Mouse (Mus musculus): Measurements from ENCODE around the gene Slc4a11. TPM values are rescaled to one million over a fixed set of nuclear protein-coding genes. Genes with fewer than 3 reads are reported as not detected.
"Not testable (repeated sequence)": the region's sequence is repeated elsewhere in the genome, so short reads cannot be mapped to it uniquely, and the experiment has no call there.

The Slc4a11 gene
- polyA plus RNA-seq, 1 experiment from 2014 or later: 0.70 TPM

GRCm38 (mm10) chr2:130653760-130654159 lies 43.6 kb downstream of the Slc4a11 start:
- no peak overlapping the region for H3K9ac ChIP-seq (replicated peaks; ENCODE audit: low read length)
- no peak overlapping the region for H3K4me3 ChIP-seq (ENCODE audit: low read depth, low read length)
- no peaks in the 10 kb centered on the region for H3K27me3 ChIP-seq (ENCODE audit: control insufficient read depth, insufficient read depth, low read length)
- DNase-seq (ENCODE audit: low spot score) (no peak), ATAC-seq (replicated peaks; ENCODE audit: insufficient number of reproducible peaks, low FRiP score, low TSS enrichment, low read depth) (no peak)
- H3K27ac ChIP-seq (replicated peaks; ENCODE audit: low read depth, low read length): no peak overlapping the region
- no peak overlapping the region for H3K4me2 ChIP-seq (ENCODE audit: low read depth, low read length)
- WGBS: 78% methylated on average over 1 of the region's 1 CpGs
- no peaks in the 10 kb centered on the region for H3K9me3 ChIP-seq (replicated peaks; ENCODE audit: control insufficient read depth, low read length)
- H3K4me1 ChIP-seq (ENCODE audit: control insufficient read depth, insufficient read depth, low read length): no peaks in the 10 kb centered on the region
- peaks cover 5% of the 10 kb centered on the region for H3K36me3 ChIP-seq (replicated peaks; ENCODE audit: control insufficient read depth, insufficient read depth, low read depth, low read length)

GRCm38 (mm10) chr2:130653303-130653702 lies 44.0 kb downstream of the Slc4a11 start:
- no peaks in the 10 kb centered on the region for H3K9me3 ChIP-seq (replicated peaks; ENCODE audit: control insufficient read depth, low read length)
- ATAC-seq (replicated peaks; ENCODE audit: insufficient number of reproducible peaks, low FRiP score, low TSS enrichment, low read depth) (no peak), DNase-seq (ENCODE audit: low spot score) (no peak)
- peaks cover 5% of the 10 kb centered on the region for H3K36me3 ChIP-seq (replicated peaks; ENCODE audit: control insufficient read depth, insufficient read depth, low read depth, low read length)
- no peak overlapping the region for H3K4me2 ChIP-seq (ENCODE audit: low read depth, low read length)
- H3K27ac ChIP-seq (replicated peaks; ENCODE audit: low read depth, low read length): no peak overlapping the region
- H3K4me3 ChIP-seq (ENCODE audit: low read depth, low read length): no peak overlapping the region
- no peaks in the 10 kb centered on the region for H3K27me3 ChIP-seq (ENCODE audit: control insufficient read depth, insufficient read depth, low read length)
- no peaks in the 10 kb centered on the region for H3K4me1 ChIP-seq (ENCODE audit: control insufficient read depth, insufficient read depth, low read length)
- WGBS: 90% methylated on average over 2 of the region's 2 CpGs
- no peak overlapping the region for H3K9ac ChIP-seq (replicated peaks; ENCODE audit: low read length)

- not testable (repeated sequence) for ATAC-seq (replicated peaks; ENCODE audit: insufficient number of reproducible peaks, low FRiP score, low TSS enrichment, low read depth); H3K4me1 ChIP-seq (ENCODE audit: control insufficient read depth, insufficient read depth, low read length); H3K36me3 ChIP-seq (replicated peaks; ENCODE audit: control insufficient read depth, insufficient read depth, low read depth, low read length); H3K4me2 ChIP-seq (ENCODE audit: low read depth, low read length); H3K9me3 ChIP-seq (replicated peaks; ENCODE audit: control insufficient read depth, low read length); H3K27ac ChIP-seq (replicated peaks; ENCODE audit: low read depth, low read length); H3K4me3 ChIP-seq (ENCODE audit: low read depth, low read length); DNase-seq (ENCODE audit: low spot score); H3K9ac ChIP-seq (replicated peaks; ENCODE audit: low read length); H3K27me3 ChIP-seq (ENCODE audit: control insufficient read depth, insufficient read depth, low read length)
- WGBS: 81% methylated on average over 6 of the region's 6 CpGs
Measured at GRCm38 (mm10) chr2:130649028-130649427, 48.3 kb downstream of the Slc4a11 start.

- 80% methylated on average over 4 of the region's 4 CpGs for whole genome bisulfite sequencing
- Histone ChIP-seq H3K36me3 (replicated peaks; ENCODE audit: control insufficient read depth, insufficient read depth, low read depth, low read length) (no peaks in the 10 kb centered on the region), H3K4me3 (ENCODE audit: low read depth, low read length) (no peak overlapping the region), H3K4me2 (ENCODE audit: low read depth, low read length) (no peak overlapping the region), H3K27ac (replicated peaks; ENCODE audit: low read depth, low read length) (no peak overlapping the region), H3K4me1 (ENCODE audit: control insufficient read depth, insufficient read depth, low read length) (no peaks in the 10 kb centered on the region), H3K9me3 (replicated peaks; ENCODE audit: control insufficient read depth, low read length) (no peaks in the 10 kb centered on the region), H3K9ac (replicated peaks; ENCODE audit: low read length) (no peak overlapping the region), H3K27me3 (ENCODE audit: control insufficient read depth, insufficient read depth, low read length) (no peaks in the 10 kb centered on the region)
- ATAC-seq (replicated peaks; ENCODE audit: insufficient number of reproducible peaks, low FRiP score, low TSS enrichment, low read depth) (no peak), DNase-seq (ENCODE audit: low spot score) (no peak)
Measured at GRCm38 (mm10) chr2:130645198-130645597, 52.1 kb downstream of the Slc4a11 start.

- Histone ChIP-seq H3K4me2 (ENCODE audit: low read depth, low read length) (peak within 1 kb of the TSS; percentile 97), H3K9me3 (replicated peaks; ENCODE audit: control insufficient read depth, low read length) (no peaks in the 10 kb centered on the region), H3K36me3 (replicated peaks; ENCODE audit: control insufficient read depth, insufficient read depth, low read depth, low read length) (no peaks in the 10 kb centered on the region), H3K4me3 (ENCODE audit: low read depth, low read length) (peak within 1 kb of the TSS; percentile 58), H3K4me1 (ENCODE audit: control insufficient read depth, insufficient read depth, low read length) (no peaks in the 10 kb centered on the region), H3K27ac (replicated peaks; ENCODE audit: low read depth, low read length) (no peak within 1 kb of the TSS), H3K9ac (replicated peaks; ENCODE audit: low read length) (peak within 1 kb of the TSS; percentile 46), H3K27me3 (ENCODE audit: control insufficient read depth, insufficient read depth, low read length) (peaks cover 9% of the 10 kb centered on the region)
- ATAC-seq (replicated peaks; ENCODE audit: insufficient number of reproducible peaks, low FRiP score, low TSS enrichment, low read depth) (peak; percentile 97), DNase-seq (ENCODE audit: low spot score) (peak; percentile 96)
- WGBS: 4% methylated on average over 28 of the region's 40 CpGs
Measured at GRCm38 (mm10) chr2:130642684-130643369, 54.5 kb downstream of the Slc4a11 start, which contains the start of gene Lzts3. Lzts3 (minus strand) TSS chr2:130642803.

- Histone ChIP-seq H3K27ac (replicated peaks; ENCODE audit: low read depth, low read length) (no peak overlapping the region), H3K9me3 (replicated peaks; ENCODE audit: control insufficient read depth, low read length) (no peaks in the 10 kb centered on the region), H3K4me2 (ENCODE audit: low read depth, low read length) (peak overlapping the region; percentile 97), H3K27me3 (ENCODE audit: control insufficient read depth, insufficient read depth, low read length) (peaks cover 10% of the 10 kb centered on the region), H3K4me1 (ENCODE audit: control insufficient read depth, insufficient read depth, low read length) (no peaks in the 10 kb centered on the region), H3K9ac (replicated peaks; ENCODE audit: low read length) (peak overlapping the region; percentile 46), H3K4me3 (ENCODE audit: low read depth, low read length) (peak overlapping the region; percentile 58), H3K36me3 (replicated peaks; ENCODE audit: control insufficient read depth, insufficient read depth, low read depth, low read length) (no peaks in the 10 kb centered on the region)
- 0% methylated on average over 15 of the region's 27 CpGs for WGBS
- ATAC-seq (replicated peaks; ENCODE audit: insufficient number of reproducible peaks, low FRiP score, low TSS enrichment, low read depth) (peak; percentile 53), DNase-seq (ENCODE audit: low spot score) (peak; percentile 40)
Measured at GRCm38 (mm10) chr2:130642197-130642660, 55.1 kb downstream of the Slc4a11 start.

- no peak overlapping the region for H3K9ac ChIP-seq (replicated peaks; ENCODE audit: low read length)
- no peaks in the 10 kb centered on the region for H3K36me3 ChIP-seq (replicated peaks; ENCODE audit: control insufficient read depth, insufficient read depth, low read depth, low read length)
- DNase-seq (ENCODE audit: low spot score) (no peak), ATAC-seq (replicated peaks; ENCODE audit: insufficient number of reproducible peaks, low FRiP score, low TSS enrichment, low read depth) (no peak)
- WGBS: 64% methylated on average over 6 of the region's 6 CpGs
- H3K27ac ChIP-seq (replicated peaks; ENCODE audit: low read depth, low read length): no peak overlapping the region
- H3K4me2 ChIP-seq (ENCODE audit: low read depth, low read length): no peak overlapping the region; the same call in 1 of the 2 replicates
- peaks cover 14% of the 10 kb centered on the region for H3K27me3 ChIP-seq (ENCODE audit: control insufficient read depth, insufficient read depth, low read length)
- H3K4me1 ChIP-seq (ENCODE audit: control insufficient read depth, insufficient read depth, low read length): no peaks in the 10 kb centered on the region
- H3K4me3 ChIP-seq (ENCODE audit: low read depth, low read length): peak overlapping the region; percentile 58; the same call in 1 of the 2 replicates
- H3K9me3 ChIP-seq (replicated peaks; ENCODE audit: control insufficient read depth, low read length): no peaks in the 10 kb centered on the region
Measured at GRCm38 (mm10) chr2:130641351-130642025, 55.8 kb downstream of the Slc4a11 start.

- Histone ChIP-seq H3K9ac (replicated peaks; ENCODE audit: low read length) (no peak overlapping the region), H3K4me3 (ENCODE audit: low read depth, low read length) (no peak overlapping the region), H3K4me2 (ENCODE audit: low read depth, low read length) (no peak overlapping the region), H3K36me3 (replicated peaks; ENCODE audit: control insufficient read depth, insufficient read depth, low read depth, low read length) (no peaks in the 10 kb centered on the region), H3K9me3 (replicated peaks; ENCODE audit: control insufficient read depth, low read length) (no peaks in the 10 kb centered on the region), H3K27ac (replicated peaks; ENCODE audit: low read depth, low read length) (no peak overlapping the region), H3K4me1 (ENCODE audit: control insufficient read depth, insufficient read depth, low read length) (peaks cover 9% of the 10 kb centered on the region), H3K27me3 (ENCODE audit: control insufficient read depth, insufficient read depth, low read length) (peaks cover 30% of the 10 kb centered on the region)
- DNase-seq (ENCODE audit: low spot score) (no peak), ATAC-seq (replicated peaks; ENCODE audit: insufficient number of reproducible peaks, low FRiP score, low TSS enrichment, low read depth) (no peak)
- 77% methylated on average over 6 of the region's 6 CpGs for WGBS
Measured at GRCm38 (mm10) chr2:130639276-130639675, 58.0 kb downstream of the Slc4a11 start.
